Mouse (Mus musculus): ENCODE data around the gene Tmem211.

Tmem211 gene

DNA sequence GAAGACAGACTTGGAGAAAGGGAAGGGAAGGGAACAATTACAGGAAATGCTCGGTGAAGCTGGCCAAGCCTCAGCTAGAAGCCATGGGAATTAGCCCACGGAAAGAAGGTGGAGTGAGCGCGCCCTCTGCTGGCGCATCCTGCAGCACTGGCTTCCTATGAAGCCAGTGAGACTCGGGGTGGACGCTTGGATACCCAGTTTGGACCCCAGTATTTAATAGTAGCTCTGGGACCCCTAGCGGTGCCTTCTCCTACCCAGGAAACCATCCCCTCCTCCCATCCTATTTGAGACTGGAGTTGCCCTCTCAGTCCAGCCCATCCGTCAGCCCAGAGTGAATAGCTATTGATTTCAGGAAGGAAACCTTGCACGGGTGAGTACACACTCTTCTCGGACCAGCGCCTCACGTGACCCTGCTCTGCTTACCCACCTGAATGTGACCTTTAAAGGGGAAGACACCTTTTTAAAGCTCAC lies at the start of gene Tmem211:
Gene Tmem211, plus strand, starts transcription at position 278 of the 471 bp plus-strand sequence.
- DNase-seq (ENCODE audit: low read depth, low spot score): peak; percentile 96

DNA sequence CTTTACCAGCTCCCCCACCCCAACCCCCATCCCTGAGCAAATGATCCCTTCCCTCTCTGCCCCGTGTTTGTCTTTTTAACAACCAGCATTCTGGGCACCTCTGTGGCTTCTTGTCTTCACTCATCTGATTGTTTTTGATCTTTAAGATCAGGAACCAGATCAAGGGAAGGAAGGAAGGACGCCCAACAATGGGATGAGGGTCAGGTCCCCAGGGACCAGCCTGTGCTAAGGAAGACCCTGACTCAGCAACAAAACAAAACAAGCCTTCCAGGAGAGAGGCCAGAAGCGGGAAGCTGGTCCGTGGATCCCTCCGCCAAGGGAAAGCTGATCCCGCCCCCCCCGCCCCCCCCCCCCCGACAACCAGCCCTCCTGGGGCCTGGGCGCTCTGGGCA lies 47.3 kb upstream of the Tmem211 start:
- no peak for DNase-seq (ENCODE audit: low read depth, low spot score)

- DNase-seq (ENCODE audit: low read depth, low spot score): peak; percentile 92
Observed at GRCm38 (mm10) chr5:113179843-113180682, 46.6 kb upstream of the Tmem211 start.

- DNase-seq (ENCODE audit: low read depth, low spot score): no peak
Observed at GRCm38 (mm10) chr5:113180755-113181154, 46.0 kb upstream of the Tmem211 start.

- peak; percentile 79 for DNase-seq (ENCODE audit: low read depth, low spot score)
Observed at GRCm38 (mm10) chr5:113181441-113181840, 45.3 kb upstream of the Tmem211 start.

GRCm38 (mm10) chr5:113190558-113190957 lies 36.2 kb upstream of the Tmem211 start:
- DNase-seq (ENCODE audit: low read depth, low spot score): no peak

DNA sequence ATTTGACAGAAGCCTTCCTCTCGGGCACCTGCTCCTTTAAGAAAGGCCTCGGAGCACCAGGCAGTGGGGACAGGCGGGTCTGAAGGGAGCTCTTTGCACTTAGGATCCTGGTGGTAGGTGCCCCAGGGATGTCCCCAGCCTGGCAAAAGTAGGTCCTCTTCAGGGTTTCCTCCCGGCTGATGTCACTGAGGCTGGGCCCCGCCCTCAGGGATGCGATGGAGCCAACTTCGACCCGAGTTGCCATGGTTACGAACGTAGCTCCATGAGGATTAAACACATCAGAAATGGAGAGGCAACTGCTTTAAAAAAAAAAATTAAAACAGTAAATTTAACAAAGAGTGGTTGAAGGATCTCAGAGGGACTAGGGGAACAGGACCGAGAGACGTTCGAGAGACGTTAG lies 34.8 kb upstream of the Tmem211 start:
- no peak for DNase-seq (ENCODE audit: low read depth, low spot score)

DNA sequence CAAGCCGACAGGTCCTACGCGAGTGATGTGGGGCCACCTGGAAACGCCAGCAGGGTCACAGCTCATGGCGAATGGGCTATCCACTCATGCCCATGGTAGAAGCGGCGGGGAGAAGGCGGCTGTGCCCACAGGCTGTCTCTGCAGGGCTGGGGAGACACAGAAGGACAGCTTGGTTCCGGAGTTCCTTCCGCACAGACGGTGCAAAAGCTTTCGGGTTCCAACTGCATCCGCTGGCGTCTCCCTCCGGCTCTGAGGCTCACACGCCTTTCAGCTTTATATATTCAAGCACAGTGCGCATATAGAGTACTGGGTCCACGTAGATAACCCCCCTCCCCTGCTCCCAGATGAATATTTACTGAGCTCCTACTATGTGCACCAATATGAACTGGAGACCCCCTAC lies 32.9 kb upstream of the Tmem211 start:
- DNase-seq (ENCODE audit: low read depth, low spot score): no peak

GRCm38 (mm10) chr5:113195451-113195850 lies 31.3 kb upstream of the Tmem211 start:
- DNase-seq (ENCODE audit: low read depth, low spot score): no peak

DNA sequence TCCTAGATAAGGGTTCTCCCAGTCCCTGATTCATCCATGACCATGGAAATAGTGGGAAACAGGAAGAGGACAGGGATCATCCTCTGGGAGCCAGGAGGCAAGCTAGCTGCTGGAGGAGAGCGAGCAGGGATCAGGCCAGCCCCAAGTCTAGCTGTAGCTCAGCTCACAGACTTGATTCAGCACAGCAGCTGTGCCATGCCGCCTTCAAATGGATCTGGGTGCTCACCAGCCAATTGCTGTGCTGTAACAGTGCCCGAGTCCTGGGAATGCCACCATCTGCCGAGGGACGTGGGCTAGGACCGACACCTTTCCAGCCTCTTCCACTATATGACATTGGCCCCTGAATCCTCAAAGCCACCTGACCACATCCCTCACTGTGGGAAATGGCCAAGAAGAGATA lies 30.8 kb upstream of the Tmem211 start:
- DNase-seq (ENCODE audit: low read depth, low spot score): no peak

DNA sequence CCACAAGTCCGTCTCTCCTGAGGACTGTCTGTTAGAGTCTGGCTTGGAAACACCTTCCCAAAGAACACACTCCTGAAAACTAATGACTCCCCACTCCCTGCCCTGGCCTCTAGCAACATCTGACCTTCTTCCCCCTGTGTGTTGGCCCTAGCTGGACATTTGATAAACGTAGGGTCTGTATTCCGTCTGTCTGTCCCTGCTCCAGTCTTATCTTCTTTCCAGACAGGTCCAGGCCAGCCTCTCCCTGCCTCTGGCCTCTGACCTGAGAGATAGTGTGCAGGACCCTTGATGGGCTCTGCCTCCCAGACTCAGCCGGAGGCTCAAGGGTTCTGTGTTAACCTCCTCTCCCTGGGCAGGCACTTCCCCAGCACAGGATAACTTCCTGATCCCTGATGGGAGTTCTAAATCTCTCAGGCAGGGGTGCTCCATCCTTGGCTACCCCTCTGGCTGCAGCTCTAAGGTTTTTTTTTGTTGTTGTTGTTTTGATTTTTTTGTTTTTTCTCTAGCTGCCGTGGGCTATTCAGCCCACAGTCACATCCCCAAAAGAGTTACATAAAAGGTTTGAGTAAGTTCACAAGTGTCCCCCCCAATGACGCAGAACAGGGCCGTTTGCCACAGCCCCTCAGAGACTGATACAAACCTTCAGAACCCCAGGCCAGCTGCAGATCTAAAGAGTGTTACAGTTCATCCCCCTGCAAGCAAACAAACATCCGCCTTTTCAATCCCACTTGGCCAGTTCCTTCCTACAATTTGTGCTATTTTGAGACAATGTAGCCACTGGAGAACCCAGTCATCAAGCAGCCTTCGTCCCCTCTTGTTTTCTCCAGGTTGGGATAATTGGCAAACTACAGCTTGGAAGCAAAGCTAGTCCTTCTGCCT lies 29.6 kb upstream of the Tmem211 start:
- DNase-seq (ENCODE audit: low read depth, low spot score): no peak

DNA sequence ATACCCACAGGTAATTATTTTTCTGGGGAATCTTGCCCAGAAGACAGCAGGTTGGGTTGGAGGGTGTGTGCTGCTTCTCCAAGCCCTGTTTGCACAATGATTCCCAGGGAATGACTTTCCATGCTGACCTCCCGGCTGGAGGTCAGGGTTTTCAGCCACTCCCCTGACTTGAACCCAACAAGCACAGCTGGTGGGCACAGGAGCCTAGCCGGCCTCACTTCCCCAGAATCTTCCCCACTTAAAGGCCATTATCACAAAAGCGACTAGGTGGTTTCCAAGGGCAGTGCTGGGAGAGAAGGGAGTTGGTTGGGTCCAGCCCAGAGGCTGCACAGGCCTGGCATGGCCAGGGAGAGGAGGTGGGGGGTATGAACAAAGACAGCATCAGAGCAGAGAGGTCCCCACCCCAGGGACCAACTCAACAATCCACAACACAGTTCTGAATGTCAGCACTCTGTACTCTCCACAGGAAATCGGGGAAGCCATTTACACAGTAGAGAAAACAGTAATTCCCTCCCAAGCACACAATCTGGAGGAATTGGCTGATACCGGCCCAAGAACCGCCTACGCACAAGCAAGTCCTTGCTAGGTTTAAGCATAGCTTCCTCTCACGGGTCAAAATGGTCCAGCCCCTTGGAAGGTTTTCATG lies 27.5 kb upstream of the Tmem211 start:
- peak; percentile 89 for DNase-seq (ENCODE audit: low read depth, low spot score)

DNA sequence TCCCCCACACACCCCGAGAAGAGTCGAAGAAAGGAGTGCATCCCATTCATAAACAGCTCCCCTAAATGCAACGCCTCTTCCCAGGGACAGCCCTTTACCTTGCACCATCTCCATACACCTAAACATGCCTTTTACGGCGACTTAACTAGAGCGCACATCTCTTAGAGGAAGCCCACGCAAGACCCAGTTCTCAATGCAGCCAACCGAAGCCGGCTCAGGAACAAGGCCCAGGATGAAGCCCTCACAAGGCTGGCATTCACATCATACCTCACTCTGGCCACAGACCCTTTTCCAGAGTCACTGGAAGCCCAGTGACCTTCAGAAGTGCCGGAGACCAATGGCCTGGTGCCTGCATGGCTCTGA lies 27.0 kb upstream of the Tmem211 start:
- no peak for DNase-seq (ENCODE audit: low read depth, low spot score)

DNA sequence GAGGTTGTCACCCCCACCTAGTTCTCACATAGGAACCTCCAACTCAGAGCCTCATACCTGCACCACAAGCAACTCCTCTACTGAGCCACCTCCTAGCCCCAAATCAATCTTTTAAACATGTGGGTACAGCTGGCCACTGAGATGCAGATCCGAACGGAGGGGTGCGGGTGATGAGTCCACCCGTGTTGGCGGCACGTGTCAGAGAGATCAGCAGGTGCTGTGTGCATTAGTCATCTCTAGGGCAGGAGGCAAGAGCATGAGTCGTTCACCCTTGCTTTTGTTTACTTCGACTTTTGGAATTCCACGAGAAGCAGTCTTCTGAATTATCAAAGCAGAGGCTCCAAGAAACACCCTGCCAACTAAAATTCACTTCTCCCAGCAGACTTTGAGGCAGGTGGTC lies 22.5 kb upstream of the Tmem211 start:
- DNase-seq (ENCODE audit: low read depth, low spot score): no peak

DNA sequence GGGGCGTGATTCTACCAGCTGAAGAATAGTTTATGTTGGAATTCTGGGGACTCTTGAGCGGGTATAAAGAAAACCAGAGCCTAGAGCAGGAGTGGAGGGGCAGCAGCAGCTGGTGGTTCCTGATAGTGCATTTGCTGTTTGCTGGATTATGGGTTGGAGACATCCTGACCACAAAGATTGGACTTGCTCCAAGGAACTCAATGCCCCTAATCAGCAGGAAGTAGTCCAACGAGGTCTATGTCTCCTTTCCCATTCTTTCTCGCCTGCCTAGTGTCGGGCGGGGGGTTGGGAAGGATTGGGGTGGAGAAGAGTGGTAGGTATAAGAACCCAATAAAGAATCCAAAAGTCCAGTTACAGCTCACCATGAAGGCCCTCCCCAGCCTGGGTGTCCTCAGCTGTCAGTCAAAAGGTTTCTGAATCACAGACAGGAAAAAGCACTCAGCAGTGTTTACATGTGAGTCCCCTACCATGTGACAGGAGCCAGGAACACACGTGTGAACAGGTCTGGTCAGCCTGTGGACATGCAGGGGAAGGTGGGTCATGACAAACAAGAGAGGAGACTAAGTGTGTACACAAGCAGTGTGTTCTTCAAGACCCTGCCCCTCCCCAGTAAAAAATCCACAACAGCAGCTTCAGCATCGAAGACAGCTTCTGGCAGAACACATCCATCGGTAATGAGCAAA lies 19.9 kb upstream of the Tmem211 start:
- no peak for DNase-seq (ENCODE audit: low read depth, low spot score)

- DNase-seq (ENCODE audit: low read depth, low spot score): no peak
Observed at GRCm38 (mm10) chr5:113208048-113208447, 18.7 kb upstream of the Tmem211 start.

- DNase-seq (ENCODE audit: low read depth, low spot score): peak; percentile 83
Observed at GRCm38 (mm10) chr5:113208622-113209400, 17.9 kb upstream of the Tmem211 start.

GRCm38 (mm10) chr5:113209401-113209750 lies 17.3 kb upstream of the Tmem211 start:
- DNase-seq (ENCODE audit: low read depth, low spot score): peak; percentile 89

- no peak for DNase-seq (ENCODE audit: low read depth, low spot score)
Observed at GRCm38 (mm10) chr5:113209898-113210297, 16.8 kb upstream of the Tmem211 start.

GRCm38 (mm10) chr5:113210314-113210713 lies 16.4 kb upstream of the Tmem211 start:
- no peak for DNase-seq (ENCODE audit: low read depth, low spot score)
